Mouse (Mus musculus): ENCODE data around the gene Gm45717.

DNA sequence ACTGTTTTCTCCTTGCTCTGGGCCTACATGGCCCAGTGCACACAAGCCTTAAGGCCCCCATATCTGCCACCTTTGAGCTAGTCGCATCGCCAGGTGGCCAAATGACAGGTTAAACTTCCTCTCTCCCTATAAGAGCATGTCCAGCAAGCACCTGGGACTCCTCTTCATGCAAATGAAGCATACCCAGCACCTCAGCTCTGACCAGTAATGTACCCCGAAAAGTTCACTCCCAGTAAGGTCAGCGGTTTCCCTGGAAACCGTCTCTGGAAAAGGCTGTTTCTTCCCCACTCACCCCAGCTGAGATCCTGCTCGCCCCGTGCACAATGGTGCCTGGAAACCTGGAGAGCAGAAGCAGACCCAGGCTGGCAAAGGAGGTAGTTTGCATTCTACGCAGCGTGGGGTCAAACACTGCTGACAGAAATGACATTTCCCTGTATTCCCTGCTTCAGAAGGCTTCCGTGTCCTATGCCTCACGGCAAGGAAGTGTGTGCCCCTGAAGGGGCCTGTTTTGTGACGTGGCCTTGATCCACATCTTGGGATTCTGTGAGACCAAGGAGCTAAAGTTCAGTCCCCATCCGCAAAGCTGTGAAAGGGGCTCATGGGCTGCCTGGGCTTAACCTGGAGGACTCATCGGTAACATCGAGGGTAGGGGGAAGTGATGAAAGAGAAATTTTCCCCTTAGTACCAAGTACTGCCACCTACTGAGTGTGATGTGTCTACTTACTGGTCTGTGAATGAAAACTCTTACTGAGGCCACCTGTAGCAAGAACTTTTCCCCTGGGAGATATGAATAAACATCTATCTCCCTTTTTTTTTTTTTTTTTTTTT is 45.4 kb upstream of the Gm45717 start:
- TF ChIP-seq CTCF (IDR thresholded peaks at IDR 0.05; ENCODE audit: low read depth), result no peak
- TF ChIP-seq EP300 (IDR thresholded peaks at IDR 0.05; ENCODE audit: low read depth), result no peak

All from liver, postnatal 0 days (tissue).